Mouse (Mus musculus): ENCODE results near the gene Ndst2. TPM values are rescaled to one million over a fixed set of nuclear protein-coding genes. Genes with fewer than 3 reads are reported as not detected.

Gene Ndst2
- total RNA-seq, 1 experiment, result 12.1 TPM

GRCm38 (mm10) chr14:20749494-20750051, 15.2 kb upstream of the Ndst2 start:
- in situ Hi-C loops (cut with MboI; ENCODE audit: low sequenced_read_pairs in 2 of 2, unreplicated experiment in 2 of 2), result no loop called here
- Histone ChIP-seq H3K4me3 (ENCODE audit: insufficient read depth in 1 of 2, low read depth in 1 of 2, low read length in 2 of 2, poor library complexity in 1 of 2, severe bottlenecking in 1 of 2) (no peak overlapping the region), H3K9ac (ENCODE audit: insufficient read depth, low read depth, low read length, poor library complexity, severe bottlenecking) (no peak overlapping the region), H3K27ac (ENCODE audit: insufficient read depth, low read depth, low read length, poor library complexity, severe bottlenecking) (no peak overlapping the region), H3K9me3 (ENCODE audit: control insufficient read depth, insufficient read depth, low read depth, low read length) (no peaks in the 10 kb centered on the region), H3K36me3 (ENCODE audit: control insufficient read depth, insufficient read depth, low read length, poor library complexity, severe bottlenecking) (peaks cover 3% of the 10 kb centered on the region; the same call in 1 of the 2 replicates), H3K4me1 (ENCODE audit: control insufficient read depth in 2 of 2, insufficient read depth in 2 of 2, low read length in 2 of 2, poor library complexity in 1 of 2) (peaks cover 0 to 2% of the 10 kb centered on the region in 2 experiments; a peak in 1 of 4 replicates)
- DNase-seq (ENCODE audit: low read depth, low spot score), result no peak
- TF ChIP-seq MAFK (IDR thresholded peaks at IDR 0.05; ENCODE audit: insufficient read depth, low read depth, low read length) (no peak), ZC3H11A (IDR thresholded peaks at IDR 0.05; ENCODE audit: borderline replicate concordance, low read depth, low read length) (no peak), ZNF384 (IDR thresholded peaks at IDR 0.05; ENCODE audit: low read depth, low read length) (no peak), CHD2 (IDR thresholded peaks at IDR 0.05; ENCODE audit: low read depth, low read length) (no peak), HCFC1 (IDR thresholded peaks at IDR 0.05; ENCODE audit: borderline replicate concordance, insufficient read depth, low read length) (no peak)

- TF ChIP-seq HCFC1 (IDR thresholded peaks at IDR 0.05; ENCODE audit: borderline replicate concordance, insufficient read depth, low read length) (no peak), MAFK (IDR thresholded peaks at IDR 0.05; ENCODE audit: insufficient read depth, low read depth, low read length) (no peak), ZC3H11A (IDR thresholded peaks at IDR 0.05; ENCODE audit: borderline replicate concordance, low read depth, low read length) (no peak), CHD2 (IDR thresholded peaks at IDR 0.05; ENCODE audit: low read depth, low read length) (no peak), ZNF384 (IDR thresholded peaks at IDR 0.05; ENCODE audit: low read depth, low read length) (no peak)
- Histone ChIP-seq H3K4me3 (ENCODE audit: insufficient read depth in 1 of 2, low read depth in 1 of 2, low read length in 2 of 2, poor library complexity in 1 of 2, severe bottlenecking in 1 of 2) (no peak overlapping the region), H3K4me1 (ENCODE audit: control insufficient read depth in 2 of 2, insufficient read depth in 2 of 2, low read length in 2 of 2, poor library complexity in 1 of 2) (peaks cover 0 to 2% of the 10 kb centered on the region in 2 experiments; a peak in 1 of 4 replicates), H3K9ac (ENCODE audit: insufficient read depth, low read depth, low read length, poor library complexity, severe bottlenecking) (no peak overlapping the region), H3K36me3 (ENCODE audit: control insufficient read depth, insufficient read depth, low read length, poor library complexity, severe bottlenecking) (peaks cover 3% of the 10 kb centered on the region; the same call in 1 of the 2 replicates), H3K9me3 (ENCODE audit: control insufficient read depth, insufficient read depth, low read depth, low read length) (no peaks in the 10 kb centered on the region), H3K27ac (ENCODE audit: insufficient read depth, low read depth, low read length, poor library complexity, severe bottlenecking) (no peak overlapping the region)
- DNase-seq (ENCODE audit: low read depth, low spot score), result no peak
- in situ Hi-C loops (cut with MboI; ENCODE audit: low sequenced_read_pairs in 2 of 2, unreplicated experiment in 2 of 2), result no loop called here
Measured at GRCm38 (mm10) chr14:20748388-20748787, 14.0 kb upstream of the Ndst2 start.

GRCm38 (mm10) chr14:20746935-20747334, 12.6 kb upstream of the Ndst2 start:
- DNase-seq (ENCODE audit: low read depth, low spot score), result no peak
- no peak overlapping the region for H3K27ac ChIP-seq (ENCODE audit: insufficient read depth, low read depth, low read length, poor library complexity, severe bottlenecking)
- H3K9ac ChIP-seq (ENCODE audit: insufficient read depth, low read depth, low read length, poor library complexity, severe bottlenecking), result no peak overlapping the region
- in situ Hi-C loops (cut with MboI; ENCODE audit: low sequenced_read_pairs in 2 of 2, unreplicated experiment in 2 of 2), result no loop called here
- no peak for TF ChIP-seq HCFC1 (IDR thresholded peaks at IDR 0.05; ENCODE audit: borderline replicate concordance, insufficient read depth, low read length)
- no peak for TF ChIP-seq CHD2 (IDR thresholded peaks at IDR 0.05; ENCODE audit: low read depth, low read length)
- no peak for TF ChIP-seq ZNF384 (IDR thresholded peaks at IDR 0.05; ENCODE audit: low read depth, low read length)
- no peaks in the 10 kb centered on the region for H3K9me3 ChIP-seq (ENCODE audit: control insufficient read depth, insufficient read depth, low read depth, low read length)
- H3K36me3 ChIP-seq (ENCODE audit: control insufficient read depth, insufficient read depth, low read length, poor library complexity, severe bottlenecking), result peaks cover 5% of the 10 kb centered on the region; the same call in 1 of the 2 replicates
- H3K4me1 ChIP-seq (ENCODE audit: control insufficient read depth in 2 of 2, insufficient read depth in 2 of 2, low read length in 2 of 2, poor library complexity in 1 of 2), result peaks cover 0 to 2% of the 10 kb centered on the region in 2 experiments; a peak in 1 of 4 replicates
- H3K4me3 ChIP-seq (ENCODE audit: insufficient read depth in 1 of 2, low read depth in 1 of 2, low read length in 2 of 2, poor library complexity in 1 of 2, severe bottlenecking in 1 of 2), result no peak overlapping the region

- H3K27ac ChIP-seq (ENCODE audit: insufficient read depth, low read depth, low read length, poor library complexity, severe bottlenecking), result no peak overlapping the region
- DNase-seq (ENCODE audit: low read depth, low spot score), result no peak
- H3K36me3 ChIP-seq (ENCODE audit: control insufficient read depth, insufficient read depth, low read length, poor library complexity, severe bottlenecking), result peaks cover 26% of the 10 kb centered on the region; the same call in 1 of the 2 replicates
- in situ Hi-C loops (cut with MboI; ENCODE audit: low sequenced_read_pairs in 2 of 2, unreplicated experiment in 2 of 2), result no loop called here
- no peak overlapping the region for H3K4me3 ChIP-seq (ENCODE audit: insufficient read depth in 1 of 2, low read depth in 1 of 2, low read length in 2 of 2, poor library complexity in 1 of 2, severe bottlenecking in 1 of 2)
- peaks cover 0 to 2% of the 10 kb centered on the region in 2 experiments; a peak in 1 of 4 replicates for H3K4me1 ChIP-seq (ENCODE audit: control insufficient read depth in 2 of 2, insufficient read depth in 2 of 2, low read length in 2 of 2, poor library complexity in 1 of 2)
- TF ChIP-seq HCFC1 (IDR thresholded peaks at IDR 0.05; ENCODE audit: borderline replicate concordance, insufficient read depth, low read length), result no peak
- no peak for TF ChIP-seq ZNF384 (IDR thresholded peaks at IDR 0.05; ENCODE audit: low read depth, low read length)
- TF ChIP-seq CHD2 (IDR thresholded peaks at IDR 0.05; ENCODE audit: low read depth, low read length), result no peak
- TF ChIP-seq MAFK (IDR thresholded peaks at IDR 0.05; ENCODE audit: insufficient read depth, low read depth, low read length), result no peak
- TF ChIP-seq ZC3H11A (IDR thresholded peaks at IDR 0.05; ENCODE audit: borderline replicate concordance, low read depth, low read length), result no peak
- no peak overlapping the region for H3K9ac ChIP-seq (ENCODE audit: insufficient read depth, low read depth, low read length, poor library complexity, severe bottlenecking)
- no peaks in the 10 kb centered on the region for H3K9me3 ChIP-seq (ENCODE audit: control insufficient read depth, insufficient read depth, low read depth, low read length)
Measured at GRCm38 (mm10) chr14:20743614-20744013, 9.3 kb upstream of the Ndst2 start.
